Mouse (Mus musculus) embryonic facial prominence, embryonic 13.5 days (tissue): ENCODE data around the gene Cep57l1. TPM values are rescaled to one million over a fixed set of nuclear protein-coding genes. Genes with fewer than 3 reads are reported as not detected.

Experiments
- ATAC-seq: fragments of 200-750 bp; cut with Nextera tagmentation; 2 replicates; pipeline ENCODE4 v1.8.0; 2017; ENCODE audit warnings: low read depth; ENCODE audit not compliant: insufficient number of reproducible peaks, insufficient read depth, low FRiP score, low TSS enrichment
- H3K27ac ChIP-seq: fragments of 300-500 bp; sonication (generic); 2 replicates; pipeline ENCODE4 v1.5.1; 2015; ENCODE audit warnings: moderate library complexity, mild to moderate bottlenecking, inconsistent platforms
- H3K27me3 ChIP-seq: fragments of 300-500 bp; sonication (generic); 2 replicates; pipeline ENCODE4 v1.6.1; 2015; ENCODE audit warnings: mild to moderate bottlenecking, inconsistent platforms
- H3K36me3 ChIP-seq: fragments of 300-500 bp; sonication (generic); 2 replicates; pipeline ENCODE4 v1.6.1; 2015; ENCODE audit warnings: mild to moderate bottlenecking, inconsistent platforms
- H3K4me1 ChIP-seq: fragments of 300-500 bp; sonication (generic); 2 replicates; pipeline ENCODE4 v1.6.1; 2015; ENCODE audit warnings: inconsistent platforms
- H3K4me2 ChIP-seq: fragments of 300-500 bp; sonication (generic); 2 replicates; pipeline ENCODE4 v1.6.1; 2015; ENCODE audit warnings: moderate library complexity, mild to moderate bottlenecking, inconsistent platforms
- H3K4me3 ChIP-seq: fragments of 300-500 bp; sonication (generic); 2 replicates; pipeline ENCODE4 v1.5.1; 2015; ENCODE audit warnings: mild to moderate bottlenecking, inconsistent platforms
- H3K9ac ChIP-seq: fragments of 300-500 bp; sonication (generic); 2 replicates; pipeline ENCODE4 v1.6.1; 2015; ENCODE audit warnings: mild to moderate bottlenecking, inconsistent platforms
- H3K9me3 ChIP-seq: fragments of 300-500 bp; sonication (generic); 2 replicates; pipeline ENCODE4 v1.6.1; 2016; ENCODE audit warnings: inconsistent platforms
- WGBS: fragments of 180-500 bp; shearing (Covaris S2); methylation state at CpG from one replicate; pipeline ENCODE4 v1.1.7; 2015; ENCODE audit warnings: mixed read lengths; 5-methylcytosine and 5-hydroxymethylcytosine counted together
- polyA plus RNA-seq: library from polyadenylated mRNA; unstranded; fragments of >200 nt; fragmentation: Nextera tagmentation; extraction: Ambion mirVana; gene quantifications from 2 replicates; pipeline ENCODE4 v1.2.1, GENCODE M21; 2015

The Cep57l1 gene
- polyA plus RNA-seq, 1 experiment from 2014 or later, result 27.1 TPM

- WGBS, result 66% methylated on average over 4 of the region's 4 CpGs
- no peaks in the 10 kb centered on the region for H3K27me3 ChIP-seq
- H3K4me2 ChIP-seq, result no peak overlapping the region
- H3K36me3 ChIP-seq, result no peaks in the 10 kb centered on the region
- ATAC-seq, result no peak
- H3K4me1 ChIP-seq, result peaks cover 13% of the 10 kb centered on the region
- no peak overlapping the region for H3K4me3 ChIP-seq
- no peaks in the 10 kb centered on the region for H3K9me3 ChIP-seq
- no peak overlapping the region for H3K27ac ChIP-seq
- H3K9ac ChIP-seq, result 0 out of 2 replicates have a peak overlapping the region, but pooled peaks have one; percentile 16
Measured at GRCm38 (mm10) chr10:41690978-41691377, 118.7 kb downstream of the Cep57l1 start.

DNA sequence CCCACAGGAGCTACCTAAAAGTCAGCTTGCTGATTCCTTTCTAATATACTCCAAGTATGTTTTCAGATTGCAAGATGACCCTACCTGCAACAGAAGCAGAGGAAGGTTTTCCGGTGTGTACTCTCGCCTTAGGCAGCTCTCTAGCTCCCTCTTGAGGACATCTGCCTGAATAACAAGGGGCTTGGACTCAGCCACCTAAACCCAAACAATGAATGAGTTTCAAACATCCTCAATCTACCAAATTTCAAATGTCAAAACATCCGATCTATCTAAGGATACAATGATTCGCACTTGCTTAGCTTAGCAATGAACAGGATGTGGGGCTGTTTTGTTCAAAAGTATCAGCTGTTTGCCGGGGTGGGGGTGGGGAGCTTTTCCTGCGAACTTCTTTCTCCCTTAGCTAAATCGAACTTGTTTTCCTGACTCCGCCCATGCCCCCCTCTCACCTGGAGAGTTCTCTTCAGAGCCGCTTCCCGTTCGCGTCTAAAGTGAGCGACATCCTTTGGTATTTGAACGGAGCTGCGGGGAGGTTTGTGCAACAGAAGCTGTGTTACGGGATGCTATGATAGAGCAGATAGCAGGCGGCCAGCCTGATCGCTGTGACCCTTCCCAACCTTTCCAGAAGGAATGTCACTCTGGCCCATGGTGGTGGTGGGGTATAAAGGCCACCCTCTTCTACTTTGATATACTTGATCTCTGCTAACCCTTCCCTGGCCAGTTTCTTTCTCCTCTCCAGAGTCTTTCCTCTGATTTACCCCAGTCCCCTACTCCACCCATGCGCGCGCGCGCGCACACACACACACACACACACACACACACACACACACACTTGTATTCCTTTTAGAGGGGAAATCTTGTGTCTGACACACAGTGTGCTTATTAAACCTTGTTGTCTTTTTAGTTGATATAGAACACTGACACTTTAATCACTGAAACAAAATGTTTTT, 119.5 kb downstream of the Cep57l1 start:
- H3K36me3 ChIP-seq, result no peaks in the 10 kb centered on the region
- peaks cover 3% of the 10 kb centered on the region; the same call in 1 of the 2 replicates for H3K27me3 ChIP-seq
- H3K4me1 ChIP-seq, result peaks cover 13% of the 10 kb centered on the region
- no peak; the same call in 1 of the 2 replicates for ATAC-seq
- H3K9ac ChIP-seq, result peak overlapping the region; percentile 64
- H3K4me3 ChIP-seq, result peak overlapping the region; percentile 47
- H3K4me2 ChIP-seq, result peak overlapping the region; percentile 67
- H3K27ac ChIP-seq, result no peak overlapping the region
- WGBS, result 15% methylated on average over 24 of the region's 24 CpGs
- no peaks in the 10 kb centered on the region for H3K9me3 ChIP-seq

DNA sequence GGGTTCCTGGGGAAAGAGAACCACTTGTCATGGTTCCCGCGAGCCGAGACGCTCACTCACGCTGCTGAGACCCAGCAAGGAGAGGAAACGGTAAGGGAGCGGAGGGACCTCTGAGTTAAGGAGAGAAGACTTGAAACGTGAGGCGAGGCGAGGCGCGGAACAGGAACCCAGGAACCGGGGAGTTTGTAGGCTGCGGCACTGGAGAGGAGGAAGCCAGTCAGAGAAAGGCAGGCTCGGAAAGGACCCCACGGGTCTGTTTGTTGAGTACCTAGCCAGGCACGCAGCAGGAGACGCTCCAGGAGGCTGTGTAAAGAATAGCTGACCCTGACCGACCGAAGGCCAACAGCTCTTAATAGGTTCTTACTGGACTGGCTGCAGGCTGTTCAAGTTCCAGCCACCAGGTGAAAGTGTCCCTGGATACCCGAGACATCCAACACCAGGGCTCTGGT, 125.1 kb downstream of the Cep57l1 start:
- H3K4me3 ChIP-seq, result peak overlapping the region; percentile 25
- no peak overlapping the region for H3K27ac ChIP-seq
- WGBS, result 3% methylated on average over 21 of the region's 21 CpGs
- H3K4me1 ChIP-seq, result peaks cover 9% of the 10 kb centered on the region
- no peak for ATAC-seq
- H3K36me3 ChIP-seq, result no peaks in the 10 kb centered on the region
- H3K27me3 ChIP-seq, result peaks cover 15% of the 10 kb centered on the region
- H3K9ac ChIP-seq, result peak overlapping the region; percentile 49
- peak overlapping the region; percentile 56 for H3K4me2 ChIP-seq
- H3K9me3 ChIP-seq, result no peaks in the 10 kb centered on the region

DNA sequence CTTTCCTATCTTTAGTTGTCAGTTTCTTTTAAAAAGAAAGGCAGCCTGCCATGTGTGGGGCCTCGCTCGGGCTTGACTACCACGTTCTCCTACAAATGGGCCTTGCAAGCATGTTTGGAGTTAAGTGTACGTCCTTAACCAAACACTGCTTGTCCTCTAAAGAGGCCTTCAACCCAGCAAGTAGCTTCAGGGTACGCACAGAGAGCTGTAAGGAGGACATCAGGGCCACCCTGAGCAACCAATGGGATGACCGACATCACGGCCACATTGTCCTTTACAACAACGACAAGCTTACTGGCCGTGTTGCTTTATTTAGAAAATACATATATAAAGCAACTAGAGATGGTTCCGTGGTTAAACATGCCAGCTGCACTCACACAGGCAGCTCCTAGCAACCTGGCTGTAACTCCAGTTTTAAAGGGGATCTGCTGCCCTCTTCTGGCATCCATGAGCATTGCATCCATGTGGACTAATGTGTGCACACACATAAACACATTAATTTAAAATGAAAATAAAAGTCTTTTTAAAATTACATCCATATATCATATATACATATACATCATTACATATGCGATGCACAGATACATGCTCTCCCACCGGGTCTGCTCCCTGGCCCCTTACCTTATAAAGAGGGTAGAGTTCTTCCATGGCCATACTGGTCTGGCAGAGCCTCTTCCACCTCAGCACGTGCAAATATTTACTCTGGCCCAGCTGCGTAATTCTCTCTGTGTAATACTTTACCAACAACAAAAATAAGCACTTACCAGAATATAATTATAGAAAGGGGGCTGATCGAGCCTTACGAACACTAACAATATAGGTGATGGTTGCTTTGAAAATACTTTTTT, 126.9 kb downstream of the Cep57l1 start:
- no peak for ATAC-seq
- no peak overlapping the region for H3K27ac ChIP-seq
- 40% methylated on average over 16 of the region's 16 CpGs for WGBS
- peaks cover 15% of the 10 kb centered on the region for H3K27me3 ChIP-seq
- H3K4me3 ChIP-seq, result no peak overlapping the region
- H3K36me3 ChIP-seq, result no peaks in the 10 kb centered on the region
- H3K4me1 ChIP-seq, result peaks cover 20% of the 10 kb centered on the region
- H3K4me2 ChIP-seq, result no peak overlapping the region
- H3K9me3 ChIP-seq, result no peaks in the 10 kb centered on the region
- no peak overlapping the region for H3K9ac ChIP-seq

GRCm38 (mm10) chr10:41678746-41679360, 130.8 kb downstream of the Cep57l1 start:
- no peaks in the 10 kb centered on the region for H3K36me3 ChIP-seq
- 11% methylated on average over 18 of the region's 18 CpGs for WGBS
- H3K27ac ChIP-seq, result peak overlapping the region; percentile 68
- peak overlapping the region; percentile 27 for H3K4me3 ChIP-seq
- peak overlapping the region; percentile 46 for H3K9ac ChIP-seq
- H3K4me2 ChIP-seq, result peak overlapping the region; percentile 57
- H3K9me3 ChIP-seq, result no peaks in the 10 kb centered on the region
- H3K27me3 ChIP-seq, result peaks cover 2% of the 10 kb centered on the region; the same call in 1 of the 2 replicates
- H3K4me1 ChIP-seq, result peaks cover 13% of the 10 kb centered on the region
- peak; percentile 44; the same call in 1 of the 2 replicates for ATAC-seq

DNA sequence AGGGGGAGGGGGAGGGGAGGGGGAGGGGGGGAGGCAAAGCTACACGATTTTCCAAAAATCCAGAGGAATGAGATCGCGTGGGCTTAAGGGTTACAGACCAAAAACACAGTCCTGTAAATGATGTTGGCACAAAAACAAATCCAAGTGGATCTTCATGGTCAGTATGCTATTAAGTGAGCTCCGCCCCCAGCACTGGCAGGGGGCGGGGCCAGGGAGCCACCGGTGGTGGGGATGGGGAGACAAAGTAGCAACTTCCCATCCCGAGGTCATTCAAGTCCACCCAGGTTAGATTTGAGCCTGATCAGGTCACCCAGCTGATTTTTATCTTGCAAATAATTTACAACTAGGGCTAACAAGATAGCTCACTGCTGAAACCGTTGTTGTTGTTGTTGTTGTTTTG, 132.3 kb downstream of the Cep57l1 start:
- H3K9ac ChIP-seq, result no peak overlapping the region
- H3K4me2 ChIP-seq, result no peak overlapping the region
- H3K9me3 ChIP-seq, result no peaks in the 10 kb centered on the region
- 62% methylated on average over 8 of the region's 8 CpGs for WGBS
- H3K4me1 ChIP-seq, result peaks cover 10% of the 10 kb centered on the region
- no peak for ATAC-seq
- H3K27me3 ChIP-seq, result 0 out of 2 replicates have a peak, but pooled peaks cover 2% of the 10 kb centered on the region
- H3K36me3 ChIP-seq, result no peaks in the 10 kb centered on the region
- no peak overlapping the region for H3K4me3 ChIP-seq
- no peak overlapping the region for H3K27ac ChIP-seq

- Histone ChIP-seq H3K4me2 (no peak overlapping the region), H3K4me1 (peaks cover 10% of the 10 kb centered on the region), H3K9ac (no peak overlapping the region), H3K9me3 (no peaks in the 10 kb centered on the region), H3K27me3 (0 out of 2 replicates have a peak, but pooled peaks cover 2% of the 10 kb centered on the region), H3K36me3 (no peaks in the 10 kb centered on the region), H3K4me3 (no peak overlapping the region), H3K27ac (no peak overlapping the region)
- ATAC-seq, result no peak
- WGBS, result 66% methylated on average over 6 of the region's 6 CpGs
Measured at GRCm38 (mm10) chr10:41676661-41677061, 133.0 kb downstream of the Cep57l1 start.

DNA sequence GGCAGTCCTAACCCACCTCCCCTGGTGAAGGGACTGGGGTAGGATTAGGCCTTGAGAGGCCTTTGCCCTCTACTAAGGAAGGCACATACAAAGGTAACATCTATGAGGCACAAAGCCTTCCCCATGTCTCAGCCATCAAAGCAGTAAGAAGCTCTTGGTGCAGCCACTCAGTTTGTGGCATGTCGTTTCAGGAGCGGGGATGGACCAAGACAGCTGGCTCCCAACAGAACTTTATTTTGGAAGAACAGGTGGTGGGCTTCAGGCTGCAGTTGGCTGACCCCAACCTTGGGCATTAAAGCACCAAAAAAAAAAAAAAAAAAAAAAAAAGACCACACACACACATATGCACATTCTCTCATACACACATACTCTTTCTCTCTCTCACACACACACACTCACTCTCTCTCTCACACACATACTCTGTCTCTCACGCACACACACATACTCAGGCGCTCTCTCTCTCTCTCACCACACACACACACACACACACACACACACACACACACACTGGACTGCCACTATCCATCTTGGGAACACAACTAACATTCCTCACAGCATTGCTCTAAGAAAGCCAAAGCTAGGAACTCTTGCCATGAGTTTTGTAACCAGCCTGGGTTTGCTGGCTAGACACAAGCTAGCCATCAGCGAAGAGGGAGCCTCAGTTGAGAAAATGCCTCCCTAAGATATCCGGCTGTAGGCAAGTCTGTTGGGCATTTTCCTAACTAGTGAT, 133.7 kb downstream of the Cep57l1 start:
- H3K27ac ChIP-seq, result no peak overlapping the region

DNA sequence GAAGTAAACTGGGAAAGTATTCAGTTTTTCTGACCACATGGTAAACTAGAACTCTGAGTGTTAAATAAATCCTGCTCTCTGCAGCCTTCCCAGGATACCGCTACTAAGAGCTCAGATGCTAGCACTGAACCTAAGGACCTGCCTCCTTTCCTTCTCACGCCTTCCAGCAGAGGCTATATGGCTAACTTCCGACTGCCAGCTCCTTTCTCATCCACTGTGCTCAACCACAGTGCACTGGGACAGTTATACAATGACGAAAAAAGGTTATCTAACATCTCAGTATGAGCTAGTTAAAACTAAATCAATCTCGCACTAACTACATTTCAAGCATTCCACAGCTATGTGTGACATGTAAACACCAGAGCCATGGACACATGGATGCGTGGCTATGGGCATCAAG, 134.4 kb downstream of the Cep57l1 start:
- Histone ChIP-seq H3K36me3 (no peaks in the 10 kb centered on the region), H3K4me3 (no peak overlapping the region), H3K27me3 (0 out of 2 replicates have a peak, but pooled peaks cover 2% of the 10 kb centered on the region), H3K4me1 (peaks cover 10% of the 10 kb centered on the region), H3K4me2 (no peak overlapping the region), H3K27ac (no peak overlapping the region), H3K9me3 (no peaks in the 10 kb centered on the region), H3K9ac (no peak overlapping the region)
- no peak for ATAC-seq
- WGBS, result 70% methylated on average over 6 of the region's 6 CpGs

More for the DNA sequence above, 133.7 kb downstream of the Cep57l1 start:
- WGBS, result 83% methylated on average over 6 of the region's 6 CpGs
- Histone ChIP-seq H3K9ac (no peak overlapping the region), H3K36me3 (no peaks in the 10 kb centered on the region), H3K4me1 (peaks cover 10% of the 10 kb centered on the region), H3K27me3 (0 out of 2 replicates have a peak, but pooled peaks cover 2% of the 10 kb centered on the region), H3K4me3 (no peak overlapping the region), H3K4me2 (no peak overlapping the region), H3K9me3 (no peaks in the 10 kb centered on the region)
- no peak for ATAC-seq

GRCm38 (mm10) chr10:41674362-41674761, 135.3 kb downstream of the Cep57l1 start:
- no peak overlapping the region for H3K4me3 ChIP-seq
- no peak overlapping the region for H3K27ac ChIP-seq
- H3K4me1 ChIP-seq, result peaks cover 10% of the 10 kb centered on the region
- H3K9me3 ChIP-seq, result no peaks in the 10 kb centered on the region
- ATAC-seq, result no peak
- no peak overlapping the region for H3K9ac ChIP-seq
- 0 out of 2 replicates have a peak, but pooled peaks cover 2% of the 10 kb centered on the region for H3K27me3 ChIP-seq
- H3K4me2 ChIP-seq, result no peak overlapping the region
- 73% methylated on average over 3 of the region's 3 CpGs for WGBS
- no peaks in the 10 kb centered on the region for H3K36me3 ChIP-seq
